Mouse (Mus musculus) olfactory bulb, adult 2 months (tissue): ENCODE data around the gene Cela3b. TPM values are rescaled to one million over a fixed set of nuclear protein-coding genes. Genes with fewer than 3 reads are reported as not detected.

ENCODE experiments used
- H3K27ac ChIP-seq: fragments of 200-500 bp; 2 replicates; pipeline ENCODE4 v1.5.1; 2012; ENCODE audit warnings: low read depth, low read length; ENCODE audit not compliant: insufficient read depth
- H3K4me1 ChIP-seq: fragments of 200-500 bp; 2 replicates; pipeline ENCODE4 v1.6.1; 2012; ENCODE audit warnings: low read length; ENCODE audit not compliant: control insufficient read depth, insufficient read depth
- H3K4me3 ChIP-seq: fragments of 200-500 bp; 2 replicates; pipeline ENCODE4 v1.5.1; 2012; ENCODE audit warnings: mild to moderate bottlenecking, low read depth, low read length, moderate library complexity; ENCODE audit not compliant: insufficient read depth
- CTCF ChIP-seq: fragments of 200-500 bp; IDR thresholded peaks from 2 replicates; pipeline ENCODE4 v1.5.1; 2012; ENCODE audit warnings: low read depth, mild to moderate bottlenecking, low read length, moderate library complexity; ENCODE audit not compliant: insufficient read depth
- POLR2A ChIP-seq: fragments of 200-500 bp; IDR thresholded peaks from 2 replicates; pipeline ENCODE4 v1.6.1; 2012; ENCODE audit warnings: mild to moderate bottlenecking, low read depth, low read length, moderate library complexity; ENCODE audit not compliant: insufficient read depth
- WGBS: fragments of 180-500 bp; shearing (Covaris S2); methylation state at CpG from one replicate; pipeline ENCODE4 v1.1.7; 2018; 5-methylcytosine and 5-hydroxymethylcytosine counted together
- polyA plus RNA-seq: library from polyadenylated mRNA; stranded (reverse); fragments of >200 nt; gene quantifications from 2 replicates; pipeline ENCODE4 v1.2.4, GENCODE M21; 2012; ENCODE audit warnings: low replicate concordance; ENCODE audit not compliant: missing spikeins, insufficient read depth, insufficient read length

The Cela3b gene
- polyA plus RNA-seq, 1 experiment = not detected

DNA sequence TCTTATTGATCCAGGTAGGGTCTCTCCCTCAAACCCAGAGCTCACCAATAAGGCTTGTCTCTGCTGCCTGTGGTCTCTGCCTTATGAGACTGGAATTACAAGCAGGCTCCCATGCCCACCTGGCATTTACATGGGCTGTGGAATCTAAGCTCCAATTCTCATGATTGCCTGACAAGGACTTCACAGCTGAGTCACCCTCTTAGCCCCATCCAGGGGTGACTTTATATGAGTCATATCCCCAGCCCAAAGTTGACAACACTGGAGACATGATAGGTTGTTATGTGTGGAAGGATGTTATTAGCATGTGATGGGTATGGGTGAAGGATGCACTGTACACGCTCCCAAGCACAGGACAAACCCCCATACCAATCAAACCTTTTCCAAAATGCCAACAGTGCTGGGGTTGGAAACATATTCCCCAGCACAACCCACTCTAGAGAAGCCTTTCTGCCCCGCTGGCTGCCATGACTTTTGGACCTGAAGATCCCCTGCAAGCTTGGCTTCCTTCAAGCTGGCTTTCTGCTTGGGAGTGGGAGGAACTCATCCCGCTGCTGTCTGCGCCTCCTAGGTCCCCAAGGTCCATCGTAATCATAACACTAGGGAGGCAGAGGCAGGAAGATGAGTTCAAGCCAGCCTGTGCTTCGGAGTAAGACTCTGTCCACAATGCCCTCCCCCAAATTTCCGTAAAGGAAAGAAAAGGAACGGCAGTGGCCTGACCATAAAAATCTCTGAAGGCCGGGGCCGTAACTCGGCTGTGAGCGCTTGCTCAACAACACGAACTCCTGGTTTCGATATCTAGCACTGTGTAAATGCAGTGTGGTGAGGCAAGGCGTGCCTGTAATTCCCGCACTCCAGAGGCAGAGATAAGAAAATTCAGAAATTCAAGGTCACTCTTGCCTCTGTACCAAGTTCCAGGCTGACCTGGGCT is 58.5 kb downstream of the Cela3b start:
- Histone ChIP-seq H3K4me3 (no peak overlapping the region), H3K4me1 (peaks cover 28% of the 10 kb centered on the region), H3K27ac (no peak overlapping the region)
- TF ChIP-seq CTCF (no peak), POLR2A (no peak)
- WGBS = 85% methylated on average over 16 of the region's 16 CpGs

Other genes starting within 250 kb of the Cela3b start
- gene Wnt4, start 153.1 kb downstream of the Cela3b start, polyA plus RNA-seq = not detected in 2 replicates
- 274 TPM in 1 of 2 replicates, not detected in the other for gene Cdc42, start 72.8 kb downstream of the Cela3b start, polyA plus RNA-seq
- not detected in 2 replicates for gene Cela3a, start 20.7 kb downstream of the Cela3b start, polyA plus RNA-seq
- gene 1700013G24Rik, start 22.7 kb upstream of the Cela3b start, polyA plus RNA-seq = not detected in 2 replicates
- not detected in 2 replicates for gene Hspg2, start 38.2 kb upstream of the Cela3b start, polyA plus RNA-seq
- gene Ldlrad2, start 144.0 kb upstream of the Cela3b start, polyA plus RNA-seq = not detected in 2 replicates
- gene Usp48, start 163.2 kb upstream of the Cela3b start, polyA plus RNA-seq = 198 TPM in 1 of 2 replicates, not detected in the other
- not detected in 2 replicates for gene Rap1gap, start 234.2 kb upstream of the Cela3b start, polyA plus RNA-seq